Mouse (Mus musculus): ENCODE measurements around the gene Syf2.

The Syf2 gene

DNA sequence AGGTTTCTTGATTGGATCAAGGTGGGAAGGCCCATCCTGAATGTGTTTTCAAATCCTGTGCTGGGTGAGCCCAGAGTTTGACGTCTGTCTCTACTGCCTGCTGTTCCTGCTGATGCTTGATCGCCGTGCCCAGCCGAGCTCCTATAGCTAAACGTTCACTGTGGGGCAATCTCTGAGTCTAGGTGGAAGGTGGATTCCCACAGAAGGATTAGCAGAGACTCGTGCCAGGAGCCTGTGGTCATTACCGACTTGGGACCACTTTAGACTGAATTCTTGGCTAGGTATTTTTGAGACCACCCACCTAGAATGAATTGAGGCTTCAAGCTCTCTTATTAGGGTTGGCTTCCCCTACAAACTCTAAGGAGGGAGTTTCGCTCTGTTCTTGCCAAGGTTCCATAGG is 48.2 kb downstream of the Syf2 start:
- DNase-seq = no peak

- DNase-seq = no peak
Observed at GRCm38 (mm10) chr4:134981959-134982431, 51.3 kb downstream of the Syf2 start.

DNA sequence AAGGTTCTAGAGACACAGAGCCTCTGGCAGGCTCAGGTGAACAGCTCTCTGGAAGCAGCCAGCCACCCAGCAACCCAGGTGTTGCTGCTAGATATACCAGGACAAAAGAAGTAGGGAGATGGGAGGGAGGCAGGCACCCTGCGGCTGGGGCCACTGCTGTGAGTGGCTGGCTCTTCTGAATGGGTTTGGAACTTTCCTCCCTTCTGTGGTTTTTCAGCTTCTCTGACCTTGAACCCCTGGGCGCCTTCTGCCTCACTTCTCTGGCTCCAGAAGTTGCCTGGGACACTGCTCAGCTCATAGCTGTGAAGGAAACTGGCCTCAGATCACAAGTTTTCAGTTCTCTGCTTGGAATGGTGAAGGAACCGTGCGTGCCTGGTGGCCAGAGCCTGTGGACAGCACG is 52.4 kb downstream of the Syf2 start:
- DNase-seq = no peak

- peak; percentile 26 for DNase-seq
Observed at GRCm38 (mm10) chr4:134984555-134984954, 53.9 kb downstream of the Syf2 start.

- no peak for DNase-seq
Observed at GRCm38 (mm10) chr4:134985626-134986335, 55.1 kb downstream of the Syf2 start.

- no peak for DNase-seq
Observed at GRCm38 (mm10) chr4:134986336-134986635, 55.6 kb downstream of the Syf2 start.

GRCm38 (mm10) chr4:134986963-134987362 is 56.3 kb downstream of the Syf2 start:
- DNase-seq = no peak

Data from thymus, postnatal 25 days (tissue).